Comparison of ENCODE assay signal across 8 mouse cellular contexts in genomic region chr2:148045937-148046798, GRCm38 (mm10). TPM values are rescaled to one million over a fixed set of nuclear protein-coding genes. Genes with fewer than 3 reads are reported as not detected.
DNase-seq lines count a peak whose midpoint lies in the region; ATAC-seq and TF ChIP-seq lines count a peak whose summit lies in the region.

No protein-coding gene starts in this region.

- 0 out of 2 replicates have a peak overlapping the region, but pooled peaks have one; percentile 5 for H3K9ac ChIP-seq in heart, embryonic 14.5 days (ENCODE audit: low read length)
- H3K9ac ChIP-seq in liver, adult 2 months (ENCODE audit: low read depth, low read length): peak overlapping the region; percentile 96

- TF ChIP-seq POLR2A in liver, adult 2 months (IDR thresholded peaks at IDR 0.05; ENCODE audit: extremely low read depth, insufficient read depth, low read length): peak; percentile 26; the same call in 1 of the 2 replicates

- peak overlapping the region; percentile 75 for H3K4me2 ChIP-seq in heart, embryonic 14.5 days (ENCODE audit: low read length)

- H3K27me3 ChIP-seq in heart, embryonic 14.5 days (ENCODE audit: control insufficient read depth, insufficient read depth, low read length): peaks cover 100% of the 10 kb centered on the region
- no peaks in the 10 kb centered on the region for H3K27me3 ChIP-seq in liver, adult 2 months (ENCODE audit: control insufficient read depth, insufficient read depth, low read length)

- DNase-seq in heart, adult 11 months: peak; percentile 83
- DNase-seq in heart, adult 18-20 months: no peak
- DNase-seq in liver, adult 2 months (ENCODE audit: extremely low read depth, low read depth, low spot score): peak; percentile 79
- peak; percentile 65 for DNase-seq in neural tube, embryonic 10.5 days (ENCODE audit: extremely low spot score, low spot score)
- no peak for DNase-seq in layer of hippocampus, adult 2 months (ENCODE audit: low spot score in 2 of 2)
- DNase-seq in left cerebral cortex, adult 11 months (ENCODE audit: low spot score): no peak
- no peak for DNase-seq in gastrocnemius, adult 8-10 months (ENCODE audit: low spot score in 2 of 2)

- H3K4me3 ChIP-seq in heart, embryonic 14.5 days (ENCODE audit: control insufficient read depth in 1 of 2, insufficient read depth in 1 of 2, low read depth in 1 of 2, low read length in 2 of 2): peak overlapping the region; percentile 40 to 48
- peak overlapping the region; percentile 93 for H3K4me3 ChIP-seq in liver, adult 2 months (ENCODE audit: insufficient read depth, low read depth, low read length)
- H3K4me3 ChIP-seq in layer of hippocampus, adult 2 months: no peak overlapping the region

- WGBS in heart, embryonic 14.5 days: 1% methylated on average over 53 of the region's 65 CpGs
- under 1% methylated on average over 58 of the region's 65 CpGs for WGBS in liver, adult 2 months

- peak; percentile 28; the same call in 1 of the 2 replicates for ATAC-seq in heart, embryonic 14.5 days (ENCODE audit: insufficient number of reproducible peaks, insufficient read depth, low FRiP score, low read depth)

- H3K9me3 ChIP-seq in heart, embryonic 14.5 days (ENCODE audit: control insufficient read depth, low read length): no peaks in the 10 kb centered on the region

- H3K27ac ChIP-seq in heart, embryonic 14.5 days (replicated peaks in 1 of 2; ENCODE audit: control insufficient read depth in 1 of 2, insufficient read depth in 1 of 2, low read depth in 2 of 2, low read length in 2 of 2): no peak overlapping the region
- H3K27ac ChIP-seq in liver, adult 2 months (replicated peaks; ENCODE audit: insufficient read depth, low read depth, low read length): peak overlapping the region; percentile 99
- H3K27ac ChIP-seq in layer of hippocampus, adult 2 months: no peak overlapping the region

- TF ChIP-seq CTCF in liver, adult 2 months (IDR thresholded peaks at IDR 0.05; ENCODE audit: low read depth, low read length): no peak
- TF ChIP-seq CTCF in layer of hippocampus, adult 2 months (conservative IDR thresholded peaks at IDR 0.05): no peak

- H3K79me2 ChIP-seq in liver, adult 2 months (ENCODE audit: control insufficient read depth, insufficient read depth, low read length): peaks cover 18% of the 10 kb centered on the region

- no peaks in the 10 kb centered on the region for H3K36me3 ChIP-seq in heart, embryonic 14.5 days (ENCODE audit: control insufficient read depth, insufficient read depth, low read length)
- peaks cover 9% of the 10 kb centered on the region; the same call in 1 of the 2 replicates for H3K36me3 ChIP-seq in liver, adult 2 months (ENCODE audit: control insufficient read depth, insufficient read depth, low read length)

- peaks cover 13 to 26% of the 10 kb centered on the region in 2 experiments; a peak in 3 of 4 replicates for H3K4me1 ChIP-seq in heart, embryonic 14.5 days (ENCODE audit: control insufficient read depth in 2 of 2, insufficient read depth in 2 of 2, low read length in 2 of 2)
- H3K4me1 ChIP-seq in liver, adult 2 months (ENCODE audit: control insufficient read depth, insufficient read depth, low read length): peaks cover 19% of the 10 kb centered on the region

RNA-seq across cellular contexts. Expression of gene Foxa2, which starts 0.6 kb away (rescaled TPM):
- total RNA-seq in heart, adult 18-20 months (2021): under 1 TPM in 1 of 2 experiments, not detected in 1; 0.23 TPM
- 0.24 TPM in 1 of 2 replicates, not detected in the other for polyA plus RNA-seq in heart, embryonic 14.5 days (2014; fragmentation: Nextera tagmentation; extraction: Ambion mirVana)
- 11.2 and 14.2 TPM in 2 replicates for total RNA-seq in liver, adult 2 months (2014; rRNA removed)
- polyA plus RNA-seq in liver, adult 2 months (2012; rRNA removed): 66.4 and 103 TPM in 2 replicates
- total RNA-seq in layer of hippocampus, adult 2 months (2021): not detected
- not detected for total RNA-seq in gastrocnemius, adult 8-10 months (2022)

Comparison
In these comparisons a context has a peak if more than half of its experiments do, and no peak if none do; other contexts are left out.
1. DNase-seq: peak in heart, adult 11 months (single experiment), liver, adult 2 months (single experiment) and neural tube, embryonic 10.5 days (single experiment); none in heart, adult 18-20 months (0 of 2), layer of hippocampus, adult 2 months (0 of 2), left cerebral cortex, adult 11 months (single experiment) and gastrocnemius, adult 8-10 months (0 of 2).